Mouse (Mus musculus) limb, embryonic 14.5 days (tissue): Measurements from ENCODE around the gene Sh2d1b2. TPM values are rescaled to one million over a fixed set of nuclear protein-coding genes. Genes with fewer than 3 reads are reported as not detected.

Source experiments
- ATAC-seq: fragments of 200-750 bp; cut with Nextera tagmentation; 2 replicates; pipeline ENCODE4 v1.8.0; 2017; ENCODE audit warnings: low read depth, moderate number of reproducible peaks, moderate TSS enrichment; ENCODE audit not compliant: low FRiP score
- DNase-seq: peaks from one replicate; pipeline ENCODE4 v3.0.0-alpha.2; 2015; ENCODE audit warnings: low spot score
- H3K27ac ChIP-seq: fragments of 300-500 bp; sonication (generic); replicated peaks from 2 replicates; pipeline ENCODE4 v1.5.1; 2014; ENCODE audit warnings: low read depth, mild to moderate bottlenecking, low read length, moderate library complexity, mixed read lengths
- H3K27me3 ChIP-seq: fragments of 300-500 bp; sonication (generic); 2 replicates; pipeline ENCODE4 v1.6.1; 2014; ENCODE audit warnings: low read length, mixed read lengths; ENCODE audit not compliant: control insufficient read depth, insufficient read depth
- H3K36me3 ChIP-seq: fragments of 300-500 bp; sonication (generic); 2 replicates; pipeline ENCODE4 v1.6.1; 2014; ENCODE audit warnings: mild to moderate bottlenecking, low read length, moderate library complexity, mixed read lengths; ENCODE audit not compliant: control insufficient read depth, insufficient read depth
- H3K4me1 ChIP-seq: fragments of 300-500 bp; sonication (generic); 2 replicates; pipeline ENCODE4 v1.6.1; 2014; ENCODE audit warnings: antibody characterized with exemption, low read length, mixed read lengths; ENCODE audit not compliant: control insufficient read depth, insufficient read depth
- H3K4me2 ChIP-seq: fragments of 300-500 bp; sonication (generic); replicated peaks from 2 replicates; pipeline ENCODE4 v1.6.1; 2014; ENCODE audit warnings: low read depth, mild to moderate bottlenecking, low read length, moderate library complexity; ENCODE audit not compliant: severe bottlenecking
- H3K4me3 ChIP-seq: fragments of 300-500 bp; sonication (generic); replicated peaks from 2 replicates; pipeline ENCODE4 v1.5.1; 2014; ENCODE audit warnings: low read length
- H3K9ac ChIP-seq: fragments of 300-500 bp; sonication (generic); 2 replicates; pipeline ENCODE4 v1.6.1; 2014; ENCODE audit warnings: mild to moderate bottlenecking, low read depth, low read length, moderate library complexity; ENCODE audit not compliant: severe bottlenecking
- H3K9me3 ChIP-seq: fragments of 300-500 bp; sonication (generic); 2 replicates; pipeline ENCODE4 v1.6.1; 2016; ENCODE audit warnings: low read length; ENCODE audit not compliant: control insufficient read depth
- POLR2A ChIP-seq: fragments of 200-500 bp; IDR thresholded peaks from 2 replicates; pipeline ENCODE4 v1.8.0; 2012; ENCODE audit warnings: inconsistent platforms, mild to moderate bottlenecking, moderate library complexity, borderline replicate concordance; ENCODE audit not compliant: insufficient read depth, insufficient read length; ENCODE audit errors: extremely low read depth
- WGBS: fragments of 180-500 bp; shearing (Covaris S2); extraction: QIAGEN DNeasy Blood & Tissue Kit; methylation state at CpG from one replicate; pipeline ENCODE4 v1.1.7; 2014; 5-methylcytosine and 5-hydroxymethylcytosine counted together
- polyA plus RNA-seq, 2 experiments: library from polyadenylated mRNA; depleted of rRNA in 1 of 2; stranded (reverse) in 1 of 2; unstranded in 1 of 2; fragments of >200 nt; fragmentation: Nextera tagmentation in 1 of 2; extraction: Ambion mirVana in 1 of 2; gene quantifications; 2 replicates each; pipeline versions ENCODE4 v1.2.1 to v1.2.3; 2012 to 2014

The Sh2d1b2 gene
- polyA plus RNA-seq, 2 experiments = not detected

GRCm38 (mm10) chr1:170294786-170295570, 62.4 kb downstream of the Sh2d1b2 start:
- no peak for ATAC-seq
- Histone ChIP-seq H3K9ac (no peak overlapping the region), H3K27ac (no peak overlapping the region), H3K9me3 (0 out of 2 replicates have a peak, but pooled peaks cover under 1% of the 10 kb centered on the region), H3K4me1 (no peaks in the 10 kb centered on the region), H3K4me3 (no peak overlapping the region), H3K36me3 (no peaks in the 10 kb centered on the region), H3K27me3 (no peaks in the 10 kb centered on the region), H3K4me2 (no peak overlapping the region)
- WGBS = 88% methylated on average over 15 of the region's 15 CpGs
- no peak for TF ChIP-seq POLR2A
- no peak for DNase-seq

- no peak overlapping the region for H3K4me2 ChIP-seq
Observed at GRCm38 (mm10) chr1:170299496-170299895, 66.9 kb downstream of the Sh2d1b2 start.

GRCm38 (mm10) chr1:170301686-170302085, 69.1 kb downstream of the Sh2d1b2 start:
- no peak overlapping the region for H3K27ac ChIP-seq
- H3K27me3 ChIP-seq = no peaks in the 10 kb centered on the region
- ATAC-seq = no peak
- no peak overlapping the region for H3K4me3 ChIP-seq
- TF ChIP-seq POLR2A = no peak
- no peaks in the 10 kb centered on the region for H3K4me1 ChIP-seq
- H3K36me3 ChIP-seq = peaks cover 3% of the 10 kb centered on the region; the same call in 1 of the 2 replicates
- DNase-seq = no peak
- no peaks in the 10 kb centered on the region for H3K9me3 ChIP-seq
- WGBS = 96% methylated on average over 9 of the region's 9 CpGs
- no peak overlapping the region for H3K4me2 ChIP-seq
- H3K9ac ChIP-seq = no peak overlapping the region

More at GRCm38 (mm10) chr1:170299496-170299895, 66.9 kb downstream of the Sh2d1b2 start:
- Histone ChIP-seq H3K9ac (no peak overlapping the region), H3K9me3 (no peaks in the 10 kb centered on the region), H3K4me3 (no peak overlapping the region), H3K27me3 (no peaks in the 10 kb centered on the region), H3K4me1 (no peaks in the 10 kb centered on the region), H3K36me3 (no peaks in the 10 kb centered on the region), H3K27ac (no peak overlapping the region)
- no peak for TF ChIP-seq POLR2A
- 79% methylated on average over 4 of the region's 4 CpGs for WGBS
- no peak for DNase-seq
- no peak for ATAC-seq

GRCm38 (mm10) chr1:170302456-170302855, 69.9 kb downstream of the Sh2d1b2 start:
- 76% methylated on average over 6 of the region's 6 CpGs for WGBS
- H3K9ac ChIP-seq = no peak overlapping the region
- H3K36me3 ChIP-seq = peaks cover 3% of the 10 kb centered on the region; the same call in 1 of the 2 replicates
- no peak overlapping the region for H3K4me3 ChIP-seq
- no peaks in the 10 kb centered on the region for H3K27me3 ChIP-seq
- TF ChIP-seq POLR2A = no peak
- no peaks in the 10 kb centered on the region for H3K4me1 ChIP-seq
- H3K9me3 ChIP-seq = no peaks in the 10 kb centered on the region
- H3K4me2 ChIP-seq = no peak overlapping the region
- ATAC-seq (no peak), DNase-seq (no peak)
- H3K27ac ChIP-seq = no peak overlapping the region

GRCm38 (mm10) chr1:170303103-170303502, 70.6 kb downstream of the Sh2d1b2 start:
- Histone ChIP-seq H3K27me3 (no peaks in the 10 kb centered on the region), H3K4me2 (no peak overlapping the region), H3K36me3 (peaks cover 3% of the 10 kb centered on the region; the same call in 1 of the 2 replicates), H3K9me3 (no peaks in the 10 kb centered on the region), H3K9ac (no peak overlapping the region), H3K4me1 (no peaks in the 10 kb centered on the region), H3K4me3 (no peak overlapping the region), H3K27ac (no peak overlapping the region)
- TF ChIP-seq POLR2A = no peak
- ATAC-seq = no peak
- 83% methylated on average over 6 of the region's 6 CpGs for WGBS
- DNase-seq = no peak

Other genes with a start within 250 kb of the Sh2d1b2 start
- 64.1 and 68.2 TPM in 2 replicates for gene Ddr2, start 122.0 kb upstream of the Sh2d1b2 start, polyA plus RNA-seq (2012; rRNA removed)
- 86.7 and 100.0 TPM in 2 replicates for gene Ddr2, start 122.0 kb upstream of the Sh2d1b2 start, polyA plus RNA-seq (2014; fragmentation: Nextera tagmentation; extraction: Ambion mirVana)
- gene Uap1, start 57.8 kb upstream of the Sh2d1b2 start, polyA plus RNA-seq (2012; rRNA removed) = 41.6 and 50.5 TPM in 2 replicates
- gene Uap1, start 57.8 kb upstream of the Sh2d1b2 start, polyA plus RNA-seq (2014; fragmentation: Nextera tagmentation; extraction: Ambion mirVana) = 76.4 and 77.8 TPM in 2 replicates
- gene Uhmk1, start 17.4 kb upstream of the Sh2d1b2 start, polyA plus RNA-seq (2012; rRNA removed) = 15.4 and 17.3 TPM in 2 replicates
- gene Uhmk1, start 17.4 kb upstream of the Sh2d1b2 start, polyA plus RNA-seq (2014; fragmentation: Nextera tagmentation; extraction: Ambion mirVana) = 10.3 and 10.5 TPM in 2 replicates
- gene Sh2d1b1, start 44.6 kb downstream of the Sh2d1b2 start, polyA plus RNA-seq (2012; rRNA removed) = 0.12 and 0.13 TPM in 2 replicates
- 0.11 and 0.18 TPM in 2 replicates for gene Sh2d1b1, start 44.6 kb downstream of the Sh2d1b2 start, polyA plus RNA-seq (2014; fragmentation: Nextera tagmentation; extraction: Ambion mirVana)
- 8.6 and 10.1 TPM in 2 replicates for gene Gm7694, start 73.6 kb downstream of the Sh2d1b2 start, polyA plus RNA-seq (2012; rRNA removed)
- 3.9 and 4.1 TPM in 2 replicates for gene Gm7694, start 73.6 kb downstream of the Sh2d1b2 start, polyA plus RNA-seq (2014; fragmentation: Nextera tagmentation; extraction: Ambion mirVana)
- gene Spata46, start 76.1 kb downstream of the Sh2d1b2 start, polyA plus RNA-seq (2012; rRNA removed) = not detected in 2 replicates
- 0.92 and 1.00 TPM in 2 replicates for gene Spata46, start 76.1 kb downstream of the Sh2d1b2 start, polyA plus RNA-seq (2014; fragmentation: Nextera tagmentation; extraction: Ambion mirVana)